Mouse (Mus musculus): ENCODE data around the gene St7l. TPM values are rescaled to one million over a fixed set of nuclear protein-coding genes. Genes with fewer than 3 reads are reported as not detected.

The St7l gene
- 10 to 100 TPM; 45.8 to 57.4 TPM for polyA plus RNA-seq (2017; shearing (Covaris generic))

GRCm38 (mm10) chr3:104863786-104864650, at the start of gene St7l, which contains the start of gene Capza1:
Gene St7l (plus strand): TSS chr3:104864005.
Gene Capza1 (minus strand): TSS chr3:104864505.

GRCm38 (mm10) chr3:104817991-104818748, 45.6 kb upstream of the St7l start, which contains the start of gene Mov10:
Gene Mov10 (minus strand): TSS chr3:104818563.

GRCm38 (mm10) chr3:104961066-104962059, 97.6 kb downstream of the St7l start, which contains the start of gene Wnt2b:
Gene Wnt2b (minus strand): TSS chr3:104961921.

Other genes with a start within 250 kb of the St7l start
- gene Slc16a1, start 225.3 kb upstream of the St7l start, polyA plus RNA-seq (2017; shearing (Covaris generic)), result 10 to 100 TPM; 18.7 to 21.4 TPM
- 10 to 100 TPM; 63.9 to 68.3 TPM for gene Ppm1j, start 82.9 kb upstream of the St7l start, polyA plus RNA-seq (2017; shearing (Covaris generic))
- gene Fam19a3, start 82.2 kb upstream of the St7l start, polyA plus RNA-seq (2017; shearing (Covaris generic)), result 1 to 10 TPM; 1.6 to 3.6 TPM
- 10 to 100 TPM; 13.3 to 13.6 TPM for gene Rhoc, start 75.6 kb upstream of the St7l start, polyA plus RNA-seq (2017; shearing (Covaris generic))
- 10 to 100 TPM; 33.0 to 43.4 TPM for gene Mov10, start 45.4 kb upstream of the St7l start, polyA plus RNA-seq (2017; shearing (Covaris generic))
- 100 to 1,000 TPM; 426 to 482 TPM for gene Capza1, start 500 bp downstream of the St7l start, polyA plus RNA-seq (2017; shearing (Covaris generic))
- under 1 TPM; 0.17 to 0.82 TPM for gene Wnt2b, start 97.9 kb downstream of the St7l start, polyA plus RNA-seq (2017; shearing (Covaris generic))
- under 1 TPM; 0.07 to 0.40 TPM for gene Cttnbp2nl, start 189.1 kb downstream of the St7l start, polyA plus RNA-seq (2017; shearing (Covaris generic))
- not detected for gene 4930564D02Rik, start 202.8 kb downstream of the St7l start, polyA plus RNA-seq (2017; shearing (Covaris generic))